Mouse (Mus musculus) lung, postnatal 0 days (tissue): ENCODE measurements around the gene Jmjd1c.

Experiments used
- CTCF ChIP-seq: IDR thresholded peaks from 2 replicates; pipeline ENCODE4 v1.5.1; 2016; ENCODE audit warnings: antibody characterized with exemption, mild to moderate bottlenecking
- EP300 ChIP-seq: IDR thresholded peaks from 2 replicates; pipeline ENCODE4 v1.6.1; 2016; ENCODE audit warnings: antibody characterized with exemption, mild to moderate bottlenecking, control low read depth

- TF ChIP-seq CTCF (no peak), EP300 (no peak)
Observed at GRCm38 (mm10) chr10:67143661-67144060, 47.7 kb downstream of the Jmjd1c start.
